Mouse (Mus musculus) layer of hippocampus, adult 8-10 months (tissue): ENCODE measurements at regions not wholly inside any gene's neighbourhood (a gene's known extent, or its start where the extent isn't known, plus 50 kb on each side); places are given as distances from the start of the nearest gene placed in this dataset.

Source experiments
- DNase-seq, 2 experiments: peaks; one replicate each; pipeline ENCODE4 v3.0.0; 2022; ENCODE audit warnings: low spot score in 2 of 2

DNA sequence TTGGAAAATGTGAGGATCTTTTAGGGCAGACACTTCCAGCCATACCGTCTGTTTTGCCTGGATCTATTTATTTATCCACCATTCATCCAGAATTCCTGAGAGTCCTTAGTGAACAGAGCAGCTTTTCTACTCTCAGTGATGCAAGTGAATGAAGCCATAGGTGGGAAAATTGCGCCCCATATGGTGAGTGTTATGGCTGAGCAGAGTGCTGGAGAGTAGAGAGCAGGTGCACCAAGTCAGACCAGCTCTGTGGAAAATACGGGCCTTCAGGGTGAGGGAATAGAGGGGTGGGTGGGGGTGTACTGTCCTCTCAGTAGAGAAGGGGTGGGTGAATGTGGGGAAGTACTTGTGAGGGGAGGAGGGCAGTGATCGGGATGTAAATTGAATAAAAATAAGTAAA is 223.0 kb upstream of the 4930550L24Rik start:
- DNase-seq, result no peak

DNA sequence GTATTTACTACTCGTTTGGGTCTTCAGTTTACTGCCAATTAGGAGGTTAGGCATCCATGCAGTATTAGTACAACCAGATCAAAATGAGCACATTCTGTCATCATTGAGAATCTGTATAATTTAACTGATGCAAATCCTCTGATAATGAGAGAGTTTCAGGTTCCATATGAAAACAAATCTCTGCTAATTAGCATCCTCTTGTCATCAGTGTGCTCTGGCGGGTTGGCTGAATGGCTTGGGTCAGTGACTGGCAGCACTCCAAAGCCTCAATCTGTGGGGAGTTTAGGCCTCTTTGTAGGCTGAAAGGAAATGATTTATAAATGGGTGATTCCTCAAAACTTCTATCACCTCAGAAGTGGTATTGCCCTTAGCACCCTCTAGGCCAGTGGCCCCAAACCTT is 220.2 kb upstream of the 4930550L24Rik start:
- DNase-seq, result no peak

DNA sequence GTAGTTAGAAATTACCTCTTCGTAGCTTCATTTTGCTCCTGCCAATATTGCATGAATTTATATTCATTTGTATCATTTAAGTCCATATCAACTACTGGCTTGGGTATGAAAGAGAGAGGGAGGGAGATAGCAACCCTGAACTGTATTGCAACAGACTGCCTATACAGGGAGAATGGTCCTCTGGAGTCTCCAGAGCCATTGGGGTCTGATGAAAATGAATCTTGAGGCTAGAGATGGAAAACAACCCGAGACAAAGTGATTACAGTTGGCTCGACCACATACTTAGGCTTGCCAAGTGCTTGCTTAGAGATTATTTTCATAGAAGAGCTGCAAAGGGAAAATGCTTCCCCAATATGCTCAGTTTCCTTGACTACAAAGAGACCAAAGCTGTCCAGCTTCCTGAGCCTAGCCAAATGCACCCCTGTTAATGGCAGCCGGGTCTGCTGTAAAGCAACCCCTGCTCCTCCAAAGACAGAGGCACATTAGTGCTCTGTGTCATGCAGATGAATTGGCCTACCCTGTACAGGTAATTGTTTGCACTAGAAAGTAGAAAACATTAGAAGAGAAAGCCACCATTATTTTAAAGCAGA is 206.9 kb upstream of the 4930550L24Rik start:
- peak; percentile 5 to 6 for DNase-seq
